Mouse (Mus musculus): Measurements from ENCODE around the gene Gm14409.
"Not testable (repeated sequence)": the region's sequence is repeated elsewhere in the genome, so short reads cannot be mapped to it uniquely, and the experiment has no call there.

Gm14409 gene

DNA sequence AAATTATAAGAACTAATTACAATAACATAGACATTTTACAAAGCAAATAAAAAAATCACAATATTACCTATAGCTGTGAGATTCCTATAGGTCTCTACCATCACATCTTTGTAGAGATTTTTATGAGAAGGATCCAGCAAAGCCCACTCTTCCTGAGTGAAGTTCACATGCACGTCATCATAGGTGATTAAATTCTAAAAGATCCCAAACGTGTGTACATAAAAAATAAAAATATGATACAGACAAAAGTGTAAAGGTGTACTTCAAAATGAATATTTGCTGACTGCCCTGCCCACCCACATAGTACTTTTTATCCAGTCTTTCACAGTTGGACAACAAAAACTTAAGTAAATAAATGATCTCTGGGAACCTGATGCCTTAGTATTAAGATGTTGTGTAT lies at the start of gene Gm14409:
Gm14409 (minus strand) TSS at position 101 of the 400 bp plus-strand sequence.
- not testable (repeated sequence) for DNase-seq (ENCODE audit: low read depth, low spot score)

DNA sequence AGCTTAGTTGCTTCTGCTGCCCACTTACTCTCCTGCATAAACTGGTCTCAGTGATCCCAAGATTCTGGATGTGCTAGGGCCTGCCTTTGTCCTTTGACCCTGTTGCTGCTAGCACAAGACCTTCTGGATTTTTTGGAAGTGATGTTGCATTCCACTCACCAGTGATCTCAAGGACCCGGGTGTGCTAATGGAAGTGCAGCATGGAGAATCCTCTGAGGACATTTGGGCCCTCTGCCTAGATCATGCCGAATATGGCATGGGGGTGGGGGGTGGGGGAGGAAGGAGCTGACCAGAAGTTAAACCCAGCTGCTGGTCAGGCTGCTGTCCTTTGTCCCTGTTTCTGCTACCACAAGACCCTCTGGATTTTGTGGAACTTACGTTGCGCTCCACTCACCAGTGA lies 42.8 kb upstream of the Gm14409 start:
- not testable (repeated sequence) for DNase-seq (ENCODE audit: low read depth, low spot score)

DNA sequence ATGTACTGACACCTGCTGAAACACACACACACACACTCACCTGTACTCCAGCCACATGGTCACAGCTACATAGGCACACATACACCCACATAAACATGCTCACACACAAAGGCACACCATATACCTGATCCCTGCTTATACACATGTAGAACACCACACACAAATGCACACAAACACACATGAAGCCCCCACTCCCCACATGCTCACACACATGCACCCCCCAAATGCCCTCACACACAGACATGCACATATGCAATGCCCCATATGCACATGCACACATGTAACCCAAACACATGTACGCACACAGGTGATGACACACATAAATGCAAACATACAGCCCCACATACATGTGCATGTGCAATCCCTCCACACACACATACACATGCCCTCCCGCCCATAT lies 38.1 kb upstream of the Gm14409 start:
- not testable (repeated sequence) for DNase-seq (ENCODE audit: low read depth, low spot score)

DNA sequence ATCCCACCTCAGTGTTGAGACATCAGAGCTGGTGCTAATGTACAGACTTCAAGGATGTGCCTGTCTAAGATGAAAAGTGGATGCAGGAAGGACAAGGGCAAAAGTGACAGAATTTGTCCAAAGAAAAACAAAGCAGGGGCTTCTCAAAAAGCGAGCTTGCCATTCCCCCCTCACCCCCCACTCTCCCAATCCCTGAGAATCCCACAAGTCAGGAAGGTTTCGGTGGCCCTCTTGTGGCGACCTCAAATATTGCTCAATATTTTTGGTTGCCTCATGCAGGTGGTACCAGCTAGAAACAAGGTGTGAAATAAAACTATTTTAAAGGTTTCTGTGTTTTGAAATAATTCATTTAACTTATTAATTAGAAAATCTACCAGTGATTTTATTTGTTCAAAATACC lies 16.9 kb upstream of the Gm14409 start:
- DNase-seq (ENCODE audit: low read depth, low spot score) = peak; percentile 11

DNA sequence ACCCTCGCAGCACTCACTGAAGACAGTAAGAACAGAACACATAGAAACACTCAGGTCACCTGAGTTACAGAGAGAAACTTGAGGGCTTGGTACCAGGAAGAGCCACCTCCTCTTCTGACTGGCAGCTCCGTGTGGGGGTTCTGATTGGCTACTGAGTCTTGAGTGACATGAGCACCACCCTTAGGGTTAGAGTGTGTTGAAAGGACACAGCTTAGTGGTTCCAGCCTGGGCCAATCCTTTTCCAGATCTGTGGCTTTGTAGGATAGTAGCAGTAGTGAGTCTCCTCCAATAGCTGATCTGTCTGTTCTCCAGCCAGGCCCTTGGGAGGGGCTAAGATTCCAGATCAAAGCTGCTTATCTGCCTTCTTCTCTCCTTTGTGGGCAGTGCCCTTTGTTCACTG lies 10.9 kb upstream of the Gm14409 start:
- DNase-seq (ENCODE audit: low read depth, low spot score) = peak; percentile 75

DNA sequence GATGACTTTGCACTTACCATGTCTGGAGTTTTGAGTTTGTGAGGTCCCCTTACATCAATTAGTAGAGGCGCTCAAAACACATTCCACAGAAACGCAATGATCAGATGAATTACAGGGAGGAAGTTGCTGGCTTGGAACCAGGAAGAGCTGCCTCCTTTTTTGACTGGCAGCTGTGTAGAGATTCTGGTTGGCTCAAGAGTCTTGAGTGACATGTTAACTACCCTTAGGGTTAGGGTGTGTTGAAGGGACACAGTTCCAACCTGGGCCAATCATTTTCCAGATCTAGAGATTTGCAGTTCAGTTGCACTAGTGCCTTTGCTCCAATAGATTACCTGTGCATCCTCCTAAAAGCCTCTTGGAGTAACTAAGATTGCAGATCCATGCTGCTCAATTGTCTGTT lies 5.4 kb upstream of the Gm14409 start:
- peak; percentile 85 for DNase-seq (ENCODE audit: low read depth, low spot score)

DNA sequence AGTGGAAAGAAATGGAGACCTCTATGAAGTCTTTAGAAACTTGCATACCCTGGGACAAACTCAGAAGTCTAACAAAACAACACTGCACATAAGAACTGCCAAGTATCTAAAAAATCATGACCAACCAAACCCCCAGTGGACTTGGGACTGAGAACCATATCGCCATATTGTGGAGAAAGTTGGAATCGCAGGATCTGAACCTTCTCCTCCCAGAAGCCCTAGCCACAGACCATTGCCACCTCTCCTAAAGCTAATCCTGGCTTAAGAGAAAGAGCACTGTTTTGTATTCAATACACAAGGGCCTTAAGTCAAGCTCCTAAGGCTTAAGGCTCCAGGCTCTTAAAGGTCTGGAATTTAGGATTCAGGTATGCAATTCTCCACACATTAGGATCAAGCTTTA lies 19.4 kb downstream of the Gm14409 start:
- DNase-seq (ENCODE audit: low read depth, low spot score) = not testable (repeated sequence)

DNA sequence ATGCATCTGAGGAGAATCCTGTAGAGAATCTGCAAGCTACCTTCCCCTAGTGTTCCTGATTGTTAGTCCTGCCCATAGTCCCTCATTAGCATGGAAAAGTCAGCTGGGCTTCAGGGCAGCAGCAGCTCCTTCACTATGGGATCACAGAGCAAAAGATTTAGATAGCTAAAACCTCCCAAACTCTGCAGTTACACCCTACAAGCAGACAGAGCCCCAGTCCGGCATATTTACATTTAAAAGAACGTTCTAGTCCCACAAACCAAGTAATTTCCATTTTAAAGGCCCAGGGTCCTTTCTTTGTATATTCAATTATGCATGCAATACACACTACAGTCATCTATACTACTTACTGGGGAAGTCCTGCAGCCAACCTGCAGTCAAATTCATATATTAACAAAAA lies 36.4 kb downstream of the Gm14409 start:
- peak; percentile 81 for DNase-seq (ENCODE audit: low read depth, low spot score)
